Mouse (Mus musculus): ENCODE data around the gene Myo1h.

DNA sequence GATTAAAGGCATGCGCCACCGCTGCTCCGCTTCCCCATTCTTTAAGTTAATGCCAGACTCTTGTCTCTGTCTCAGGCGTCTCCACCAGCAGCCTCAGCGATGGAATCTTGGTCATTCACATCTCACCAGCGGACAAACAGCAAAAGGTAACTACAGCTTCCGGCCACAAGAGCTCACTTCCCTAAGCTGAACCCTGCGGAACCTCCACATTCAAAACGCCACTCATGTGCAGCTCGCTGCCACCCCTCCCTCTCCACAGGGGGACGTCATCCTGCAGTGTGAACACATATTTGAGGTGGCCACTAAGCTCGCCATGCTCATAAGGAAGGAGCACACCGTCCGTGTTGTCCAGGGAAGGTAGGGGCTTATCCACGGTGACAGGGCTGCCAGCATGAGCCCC is 72.0 kb downstream of the Myo1h start:
- TF ChIP-seq CTCF (IDR thresholded peaks at IDR 0.05; ENCODE audit: borderline replicate concordance, insufficient read depth, low read length), result no peak
- no peak for TF ChIP-seq POLR2A (IDR thresholded peaks at IDR 0.05; ENCODE audit: low read depth, low read length)

Measured in embryonic fibroblast, embryonic 13.5 days (primary cell).